Mouse (Mus musculus): ENCODE results near the gene Elf2.

DNA sequence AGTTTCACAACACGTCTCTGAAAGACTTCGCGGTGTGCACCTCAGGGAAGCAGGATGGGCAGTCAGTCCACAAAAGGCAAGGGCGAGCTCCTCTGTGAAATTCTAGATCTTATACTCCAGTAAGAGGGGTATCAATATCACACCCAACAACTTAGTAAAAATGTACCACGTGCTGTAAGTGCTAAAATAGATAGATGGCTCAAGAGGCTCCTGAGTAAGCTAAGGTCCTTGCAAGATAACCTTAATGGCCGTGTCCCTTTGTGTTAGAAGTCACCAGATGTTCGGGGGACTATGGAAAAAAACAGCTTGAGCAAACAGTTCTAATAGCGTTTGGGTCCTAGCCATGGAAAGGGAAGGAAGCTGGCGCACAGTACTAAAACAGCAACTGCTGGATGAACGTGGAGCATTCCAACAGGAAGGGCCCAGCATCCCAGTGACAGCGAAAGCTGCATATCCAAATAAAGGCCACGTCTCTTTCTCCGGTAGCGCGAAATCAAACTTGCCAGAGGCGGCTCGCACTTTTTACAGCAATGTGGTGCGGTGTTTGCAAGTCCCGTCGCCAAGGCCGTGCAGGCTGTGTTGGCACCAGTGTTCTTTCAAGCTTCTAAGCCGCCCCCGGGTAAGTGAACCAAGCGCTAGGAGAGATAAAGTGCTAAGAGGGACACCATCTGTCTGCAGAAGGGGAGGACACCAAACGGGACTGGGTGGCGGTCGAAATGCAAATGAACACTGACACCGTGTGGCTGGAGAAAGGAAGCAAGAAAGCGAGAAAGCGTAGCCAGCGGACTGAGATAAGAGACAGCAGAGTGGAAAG lies 24.4 kb upstream of the Elf2 start:
- TF ChIP-seq HCFC1 (IDR thresholded peaks at IDR 0.05; ENCODE audit: borderline replicate concordance, insufficient read depth, low read length) (0 out of 2 replicates have a peak, but pooled peaks have one; percentile 26), CHD2 (IDR thresholded peaks at IDR 0.05; ENCODE audit: low read depth, low read length) (no peak)

Data from ES-E14 (cell line).